Mouse (Mus musculus) myocyte (in vitro differentiated cells): ENCODE measurements around the gene Rasgrp2. TPM values are rescaled to one million over a fixed set of nuclear protein-coding genes. Genes with fewer than 3 reads are reported as not detected.
A peak's percentile ranks its signal among the peaks of the same experiment; 100 is the strongest.

ENCODE experiments used
- H3K27me3 ChIP-seq: one replicate; pipeline ENCODE4 v1.6.1; 2011; ENCODE audit not compliant: control insufficient read depth, insufficient read depth, insufficient read length
- H3K36me3 ChIP-seq: one replicate; pipeline ENCODE4 v1.6.1; 2011; ENCODE audit not compliant: control insufficient read depth, insufficient read depth
- H3K4me2 ChIP-seq: one replicate; pipeline ENCODE4 v1.6.1; 2011; ENCODE audit warnings: low read depth, control low read depth
- H3K4me3 ChIP-seq: one replicate; pipeline ENCODE4 v1.5.1; 2011; ENCODE audit warnings: mild to moderate bottlenecking, control low read depth, moderate library complexity
- H3K79me2 ChIP-seq: one replicate; pipeline ENCODE4 v1.6.1; 2011; ENCODE audit not compliant: control insufficient read depth, insufficient read depth
- H3ac ChIP-seq: one replicate; pipeline ENCODE4 v1.6.1; 2011; ENCODE audit not compliant: control insufficient read depth, insufficient read length
- CEBPB ChIP-seq: IDR thresholded peaks from 2 replicates; pipeline ENCODE4 v1.6.1; 2011; ENCODE audit warnings: mild to moderate bottlenecking, moderate library complexity; ENCODE audit not compliant: poor library complexity, insufficient read depth, severe bottlenecking
- E2F4 ChIP-seq: IDR thresholded peaks from one replicate; pipeline ENCODE4 v1.6.1; 2011; ENCODE audit warnings: mild to moderate bottlenecking, control low read depth, moderate library complexity; ENCODE audit not compliant: insufficient read depth
- MAX ChIP-seq: IDR thresholded peaks from one replicate; pipeline ENCODE4 v1.6.1; 2011; ENCODE audit warnings: low read depth, mild to moderate bottlenecking, control low read depth
- MYOD1 ChIP-seq, 3 experiments: IDR thresholded peaks; one replicate each; pipeline ENCODE4 v1.6.1; 2011; ENCODE audit warnings: control low read depth in 2 of 3, low read depth in 2 of 3, mild to moderate bottlenecking in 2 of 3, moderate library complexity in 1 of 3; ENCODE audit not compliant: insufficient read length in 2 of 3, control insufficient read depth in 1 of 3
- MYOG ChIP-seq, 3 experiments: IDR thresholded peaks; one replicate each; pipeline ENCODE4 v1.6.1; 2011; ENCODE audit warnings: control low read depth in 2 of 3, low read depth in 2 of 3, mild to moderate bottlenecking in 2 of 3; ENCODE audit not compliant: insufficient read length in 2 of 3, control insufficient read depth in 1 of 3, insufficient read depth in 1 of 3
- POLR2A ChIP-seq: IDR thresholded peaks from one replicate; pipeline ENCODE4 v1.6.1; 2011; ENCODE audit warnings: low read depth, mild to moderate bottlenecking, control low read depth, moderate library complexity; ENCODE audit not compliant: insufficient read length
- POLR2AphosphoS2 ChIP-seq: IDR thresholded peaks from one replicate; pipeline ENCODE4 v1.6.1; 2011; ENCODE audit warnings: low read depth, control low read depth; ENCODE audit not compliant: insufficient read length
- REST ChIP-seq: IDR thresholded peaks from one replicate; pipeline ENCODE4 v1.6.1; 2011; ENCODE audit warnings: mild to moderate bottlenecking, control low read depth, moderate library complexity; ENCODE audit not compliant: insufficient read depth, insufficient read length
- SRF ChIP-seq: IDR thresholded peaks from one replicate; pipeline ENCODE4 v1.6.1; 2011; ENCODE audit warnings: low read depth; ENCODE audit not compliant: control insufficient read depth, insufficient read length
- TCF12 ChIP-seq: IDR thresholded peaks from one replicate; pipeline ENCODE4 v1.6.1; 2011; ENCODE audit warnings: mild to moderate bottlenecking, control low read depth; ENCODE audit not compliant: poor library complexity, insufficient read depth, severe bottlenecking
- TCF3 ChIP-seq: IDR thresholded peaks from one replicate; pipeline ENCODE4 v1.6.1; 2011; ENCODE audit warnings: low read depth, control low read depth; ENCODE audit not compliant: insufficient read length
- USF1 ChIP-seq: IDR thresholded peaks from one replicate; pipeline ENCODE4 v1.6.1; 2011; ENCODE audit warnings: low read depth, mild to moderate bottlenecking, control low read depth, moderate library complexity
- polyA plus RNA-seq: library from polyadenylated mRNA; unstranded; fragments of >200 nt; fragmentation: generic; extraction: Trizol; gene quantifications from one replicate; pipeline ENCODE4 v1.2.1, GENCODE M21; 2012; ENCODE audit warnings: missing spikeins

The Rasgrp2 gene
- polyA plus RNA-seq, 1 experiment, result 8.0 TPM

- Histone ChIP-seq H3K4me2 (no peak overlapping the region), H3K4me3 (no peak overlapping the region), H3ac (no peak overlapping the region), H3K27me3 (peaks cover 84% of the 10 kb centered on the region), H3K79me2 (no peaks in the 10 kb centered on the region), H3K36me3 (no peaks in the 10 kb centered on the region)
- TF ChIP-seq MYOD1 (IDR thresholded peaks at IDR 0.05; ENCODE audit: control insufficient read depth in 1 of 3, insufficient read length in 2 of 3, low read depth in 2 of 3), result no peak
- TF ChIP-seq MYOG (IDR thresholded peaks at IDR 0.05; ENCODE audit: control insufficient read depth in 1 of 3, insufficient read depth in 1 of 3, insufficient read length in 2 of 3, low read depth in 2 of 3), result no peak
These were observed 20.7 kb downstream of the Rasgrp2 start for GRCm38 (mm10) chr19:6419805-6420310.

- TF ChIP-seq MYOG (IDR thresholded peaks at IDR 0.05; ENCODE audit: control insufficient read depth in 1 of 3, insufficient read depth in 1 of 3, insufficient read length in 2 of 3, low read depth in 2 of 3) (peak in 1 of 3 experiments; percentile 32), MYOD1 (IDR thresholded peaks at IDR 0.05; ENCODE audit: control insufficient read depth in 1 of 3, insufficient read length in 2 of 3, low read depth in 2 of 3) (peak in 1 of 3 experiments; percentile 44), USF1 (no peak), SRF (no peak)
- peaks cover 78% of the 10 kb centered on the region for H3K27me3 ChIP-seq
- no peak overlapping the region for H3K4me3 ChIP-seq
These were observed 21.5 kb downstream of the Rasgrp2 start for GRCm38 (mm10) chr19:6420481-6421210.

GRCm38 (mm10) chr19:6421211-6421590 is 22.1 kb downstream of the Rasgrp2 start:
- Histone ChIP-seq H3K4me2 (no peak overlapping the region), H3ac (no peak overlapping the region), H3K36me3 (no peaks in the 10 kb centered on the region), H3K4me3 (no peak overlapping the region), H3K27me3 (peaks cover 78% of the 10 kb centered on the region), H3K79me2 (no peaks in the 10 kb centered on the region)
- TF ChIP-seq MYOG (IDR thresholded peaks at IDR 0.05; ENCODE audit: control insufficient read depth in 1 of 3, insufficient read depth in 1 of 3, insufficient read length in 2 of 3, low read depth in 2 of 3), result no peak
- no peak for TF ChIP-seq POLR2A
- no peak for TF ChIP-seq USF1
- TF ChIP-seq SRF, result no peak
- no peak for TF ChIP-seq MYOD1 (IDR thresholded peaks at IDR 0.05; ENCODE audit: control insufficient read depth in 1 of 3, insufficient read length in 2 of 3, low read depth in 2 of 3)
- TF ChIP-seq MAX, result no peak
- no peak for TF ChIP-seq REST
- no peak for TF ChIP-seq E2F4
- no peak for TF ChIP-seq CEBPB
- TF ChIP-seq TCF3, result no peak
- no peak for TF ChIP-seq TCF12
- TF ChIP-seq POLR2AphosphoS2, result no peak

More at GRCm38 (mm10) chr19:6420481-6421210, 21.5 kb downstream of the Rasgrp2 start:
- Histone ChIP-seq H3K36me3 (no peaks in the 10 kb centered on the region), H3K4me2 (no peak overlapping the region), H3ac (no peak overlapping the region), H3K79me2 (no peaks in the 10 kb centered on the region)

- Histone ChIP-seq H3K4me2 (no peak overlapping the region), H3K79me2 (no peaks in the 10 kb centered on the region), H3K4me3 (no peak overlapping the region), H3ac (no peak overlapping the region), H3K27me3 (peaks cover 69% of the 10 kb centered on the region), H3K36me3 (no peaks in the 10 kb centered on the region)
- TF ChIP-seq MAX (no peak), SRF (no peak), E2F4 (no peak), TCF3 (no peak), MYOD1 (IDR thresholded peaks at IDR 0.05; ENCODE audit: control insufficient read depth in 1 of 3, insufficient read length in 2 of 3, low read depth in 2 of 3) (no peak), POLR2A (no peak), USF1 (no peak), REST (no peak)
These were observed 22.9 kb downstream of the Rasgrp2 start for GRCm38 (mm10) chr19:6422014-6422413.

GRCm38 (mm10) chr19:6423241-6423640 is 24.1 kb downstream of the Rasgrp2 start:
- Histone ChIP-seq H3K36me3 (no peaks in the 10 kb centered on the region), H3K79me2 (no peaks in the 10 kb centered on the region), H3ac (no peak overlapping the region), H3K4me2 (no peak overlapping the region), H3K27me3 (peaks cover 67% of the 10 kb centered on the region), H3K4me3 (no peak overlapping the region)
- no peak for TF ChIP-seq USF1
- TF ChIP-seq POLR2AphosphoS2, result no peak
- TF ChIP-seq TCF3, result no peak
- TF ChIP-seq E2F4, result no peak
- no peak for TF ChIP-seq SRF
- no peak for TF ChIP-seq MYOD1 (IDR thresholded peaks at IDR 0.05; ENCODE audit: control insufficient read depth in 1 of 3, insufficient read length in 2 of 3, low read depth in 2 of 3)
- TF ChIP-seq CEBPB, result no peak
- TF ChIP-seq POLR2A, result no peak
- TF ChIP-seq MYOG (IDR thresholded peaks at IDR 0.05; ENCODE audit: control insufficient read depth in 1 of 3, insufficient read depth in 1 of 3, insufficient read length in 2 of 3, low read depth in 2 of 3), result no peak
- TF ChIP-seq MAX, result no peak
- TF ChIP-seq REST, result no peak
- TF ChIP-seq TCF12, result no peak
